Mouse (Mus musculus) lung, adult 2 months (tissue): ENCODE data around the gene Tet3.

Experiments
- CTCF ChIP-seq: fragments of 200-500 bp; IDR thresholded peaks from 2 replicates; pipeline ENCODE4 v1.5.1; 2011; ENCODE audit warnings: mild to moderate bottlenecking, low read length, control low read depth; ENCODE audit not compliant: insufficient read depth
- POLR2A ChIP-seq: fragments of 200-500 bp; IDR thresholded peaks from 2 replicates; pipeline ENCODE4 v1.6.1; 2011; ENCODE audit warnings: low read depth, mild to moderate bottlenecking, control low read depth, low read length, borderline replicate concordance; ENCODE audit errors: extremely low read depth

DNA sequence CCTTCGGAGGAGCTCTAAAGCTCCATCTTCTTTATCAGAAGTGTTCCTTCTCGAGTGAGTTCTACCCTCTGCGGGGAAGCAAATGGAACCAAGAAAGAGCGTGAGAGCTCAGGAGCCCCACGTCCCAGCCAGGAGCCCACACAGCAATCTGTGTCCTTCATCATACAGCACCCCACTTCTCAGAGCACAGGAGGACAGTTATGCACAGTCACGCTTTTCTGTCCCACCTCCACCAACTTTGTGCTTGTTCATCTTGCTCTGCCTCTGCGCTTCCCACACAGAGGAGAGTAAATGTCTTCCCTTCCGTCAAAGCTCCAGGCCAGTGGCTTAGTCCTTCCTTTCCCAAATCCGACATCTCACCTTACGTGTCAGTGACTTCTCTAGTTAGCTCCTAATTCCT, 40.2 kb upstream of the Tet3 start:
- TF ChIP-seq CTCF (no peak), POLR2A (no peak)
